Mouse (Mus musculus) hindbrain, embryonic 12.5 days (tissue): ENCODE data around the gene Lbhd1. TPM values are rescaled to one million over a fixed set of nuclear protein-coding genes. Genes with fewer than 3 reads are reported as not detected.
A peak's percentile ranks its signal among the peaks of the same experiment; 100 is the strongest.

Source experiments
- ATAC-seq: fragments of 200-750 bp; cut with Nextera tagmentation; 2 replicates; pipeline ENCODE4 v1.8.0; 2017; ENCODE audit warnings: moderate TSS enrichment; ENCODE audit not compliant: low FRiP score
- H3K27ac ChIP-seq: fragments of 300-500 bp; sonication (generic); 2 replicates; pipeline ENCODE4 v1.5.1; 2016; ENCODE audit warnings: mild to moderate bottlenecking
- H3K27me3 ChIP-seq: fragments of 300-500 bp; sonication (generic); 2 replicates; pipeline ENCODE4 v1.6.1; 2016; ENCODE audit warnings: mild to moderate bottlenecking
- H3K36me3 ChIP-seq: fragments of 300-500 bp; sonication (generic); 2 replicates; pipeline ENCODE4 v1.6.1; 2016; ENCODE audit warnings: mild to moderate bottlenecking
- H3K4me1 ChIP-seq: fragments of 300-500 bp; sonication (generic); 2 replicates; pipeline ENCODE4 v1.6.1; 2016
- H3K4me2 ChIP-seq: fragments of 300-500 bp; sonication (generic); replicated peaks from 2 replicates; pipeline ENCODE4 v1.6.1; 2016; ENCODE audit warnings: mild to moderate bottlenecking
- H3K4me3 ChIP-seq: fragments of 300-500 bp; sonication (generic); 2 replicates; pipeline ENCODE4 v1.5.1; 2016; ENCODE audit warnings: mild to moderate bottlenecking
- H3K9ac ChIP-seq: fragments of 300-500 bp; sonication (generic); 2 replicates; pipeline ENCODE4 v1.6.1; 2016; ENCODE audit warnings: mild to moderate bottlenecking, moderate library complexity
- H3K9me3 ChIP-seq: fragments of 300-500 bp; sonication (generic); replicated peaks from 2 replicates; pipeline ENCODE4 v1.6.1; 2016; ENCODE audit warnings: mild to moderate bottlenecking
- WGBS: fragments of 180-500 bp; shearing (Covaris S2); methylation state at CpG from one replicate; pipeline ENCODE4 v1.1.7; 2016; 5-methylcytosine and 5-hydroxymethylcytosine counted together
- polyA plus RNA-seq: library from polyadenylated mRNA; unstranded; fragments of >200 nt; fragmentation: Nextera tagmentation; extraction: Ambion mirVana; gene quantifications from 2 replicates; pipeline ENCODE4 v1.2.1, GENCODE M21; 2016

Lbhd1 gene
- polyA plus RNA-seq, 1 experiment from 2014 or later: 69.5 TPM

GRCm38 (mm10) chr19:8897865-8898495 is 14.4 kb downstream of the Lbhd1 start, which contains the start of gene Ganab:
Gene Ganab, plus strand, starts transcription at chr19:8898071.
- H3K27me3 ChIP-seq: no peaks in the 10 kb centered on the region
- peak; percentile 99 for ATAC-seq
- H3K27ac ChIP-seq: peak within 1 kb of the TSS; percentile 85
- WGBS: under 1% methylated on average over 53 of the region's 53 CpGs
- H3K4me1 ChIP-seq: peaks cover 34% of the 10 kb centered on the region
- H3K4me2 ChIP-seq: peak within 1 kb of the TSS; percentile 80
- peak within 1 kb of the TSS; percentile 90 for H3K9ac ChIP-seq
- H3K36me3 ChIP-seq: peaks cover 34% of the 10 kb centered on the region
- no peaks in the 10 kb centered on the region for H3K9me3 ChIP-seq
- H3K4me3 ChIP-seq: peak within 1 kb of the TSS; percentile 86

- Histone ChIP-seq H3K9me3 (no peaks in the 10 kb centered on the region), H3K36me3 (peaks cover 38% of the 10 kb centered on the region), H3K27me3 (no peaks in the 10 kb centered on the region), H3K4me2 (peak overlapping the region; percentile 80), H3K9ac (peak overlapping the region; percentile 90), H3K4me1 (peaks cover 31% of the 10 kb centered on the region), H3K27ac (peak overlapping the region; percentile 85), H3K4me3 (peak overlapping the region; percentile 86)
- ATAC-seq: no peak
- 20% methylated on average over 13 of the region's 13 CpGs for WGBS
Measured at GRCm38 (mm10) chr19:8898576-8898975, 15.0 kb downstream of the Lbhd1 start.

- Histone ChIP-seq H3K4me2 (peak overlapping the region; percentile 80), H3K4me1 (peaks cover 27% of the 10 kb centered on the region), H3K4me3 (peak overlapping the region; percentile 86), H3K9ac (peak overlapping the region; percentile 90), H3K36me3 (peaks cover 38% of the 10 kb centered on the region), H3K27me3 (no peaks in the 10 kb centered on the region), H3K27ac (no peak overlapping the region), H3K9me3 (no peaks in the 10 kb centered on the region)
- WGBS: 62% methylated on average over 3 of the region's 3 CpGs
- ATAC-seq: no peak
Measured at GRCm38 (mm10) chr19:8899079-8899478, 15.5 kb downstream of the Lbhd1 start.

- no peak overlapping the region for H3K27ac ChIP-seq
- WGBS: 94% methylated on average over 5 of the region's 5 CpGs
Measured at GRCm38 (mm10) chr19:8903412-8903811, 19.9 kb downstream of the Lbhd1 start.

GRCm38 (mm10) chr19:8908531-8908930 is 25.0 kb downstream of the Lbhd1 start:
- no peaks in the 10 kb centered on the region for H3K27me3 ChIP-seq
- 92% methylated on average over 6 of the region's 6 CpGs for WGBS
- H3K4me1 ChIP-seq: no peaks in the 10 kb centered on the region
- H3K4me3 ChIP-seq: no peak overlapping the region
- H3K36me3 ChIP-seq: peaks cover 92% of the 10 kb centered on the region
- no peak overlapping the region for H3K4me2 ChIP-seq
- H3K27ac ChIP-seq: no peak overlapping the region
- no peak for ATAC-seq
- no peaks in the 10 kb centered on the region for H3K9me3 ChIP-seq
- no peak overlapping the region for H3K9ac ChIP-seq

More at GRCm38 (mm10) chr19:8903412-8903811, 19.9 kb downstream of the Lbhd1 start:
- peaks cover 54% of the 10 kb centered on the region for H3K36me3 ChIP-seq
- no peak overlapping the region for H3K9ac ChIP-seq
- H3K27me3 ChIP-seq: no peaks in the 10 kb centered on the region
- H3K4me3 ChIP-seq: no peak overlapping the region
- no peak for ATAC-seq
- H3K4me1 ChIP-seq: peaks cover 11% of the 10 kb centered on the region
- H3K9me3 ChIP-seq: no peaks in the 10 kb centered on the region
- no peak overlapping the region for H3K4me2 ChIP-seq

- no peak overlapping the region for H3K27ac ChIP-seq
- WGBS: 96% methylated on average over 5 of the region's 5 CpGs
- no peak overlapping the region for H3K9ac ChIP-seq
Measured at GRCm38 (mm10) chr19:8911810-8912209, 28.3 kb downstream of the Lbhd1 start.

GRCm38 (mm10) chr19:8914212-8914611 is 30.7 kb downstream of the Lbhd1 start:
- no peaks in the 10 kb centered on the region for H3K4me1 ChIP-seq
- 91% methylated on average over 3 of the region's 3 CpGs for whole genome bisulfite sequencing
- peaks cover 83% of the 10 kb centered on the region for H3K36me3 ChIP-seq
- no peaks in the 10 kb centered on the region for H3K27me3 ChIP-seq
- H3K4me2 ChIP-seq: no peak overlapping the region
- H3K4me3 ChIP-seq: no peak overlapping the region
- no peak for ATAC-seq
- H3K9ac ChIP-seq: no peak overlapping the region
- H3K27ac ChIP-seq: no peak overlapping the region
- no peaks in the 10 kb centered on the region for H3K9me3 ChIP-seq

More at GRCm38 (mm10) chr19:8911810-8912209, 28.3 kb downstream of the Lbhd1 start:
- Histone ChIP-seq H3K27me3 (no peaks in the 10 kb centered on the region), H3K4me2 (no peak overlapping the region), H3K9me3 (no peaks in the 10 kb centered on the region), H3K4me3 (no peak overlapping the region), H3K36me3 (peaks cover 100% of the 10 kb centered on the region), H3K4me1 (no peaks in the 10 kb centered on the region)
- ATAC-seq: no peak

GRCm38 (mm10) chr19:8919000-8919399 is 35.5 kb downstream of the Lbhd1 start:
- no peak overlapping the region for H3K4me3 ChIP-seq
- H3K27ac ChIP-seq: no peak overlapping the region
- H3K27me3 ChIP-seq: no peaks in the 10 kb centered on the region
- H3K4me1 ChIP-seq: peaks cover 13% of the 10 kb centered on the region; the same call in 1 of the 2 replicates
- WGBS: 94% methylated on average over 3 of the region's 3 CpGs
- H3K36me3 ChIP-seq: peaks cover 37% of the 10 kb centered on the region
- no peaks in the 10 kb centered on the region for H3K9me3 ChIP-seq
- ATAC-seq: no peak
- no peak overlapping the region for H3K9ac ChIP-seq
- no peak overlapping the region for H3K4me2 ChIP-seq

- Histone ChIP-seq H3K27ac (peak overlapping the region; percentile 82), H3K9ac (no peak overlapping the region), H3K4me1 (peaks cover 13% of the 10 kb centered on the region; the same call in 1 of the 2 replicates), H3K4me2 (peak overlapping the region; percentile 75), H3K9me3 (no peaks in the 10 kb centered on the region), H3K4me3 (peak overlapping the region; percentile 69), H3K36me3 (peaks cover 31% of the 10 kb centered on the region), H3K27me3 (no peaks in the 10 kb centered on the region)
- WGBS: 66% methylated on average over 6 of the region's 6 CpGs
- peak; percentile 15; the same call in 1 of the 2 replicates for ATAC-seq
Measured at GRCm38 (mm10) chr19:8919684-8920072, 36.1 kb downstream of the Lbhd1 start.

GRCm38 (mm10) chr19:8920073-8920736 is 36.7 kb downstream of the Lbhd1 start, which contains the start of gene B3gat3:
Gene B3gat3, plus strand, starts transcription at chr19:8920374.
- Histone ChIP-seq H3K4me1 (peaks cover 13% of the 10 kb centered on the region; the same call in 1 of the 2 replicates), H3K9me3 (no peaks in the 10 kb centered on the region), H3K27ac (peak within 1 kb of the TSS; percentile 82), H3K36me3 (peaks cover 27% of the 10 kb centered on the region), H3K27me3 (no peaks in the 10 kb centered on the region), H3K9ac (peak within 1 kb of the TSS; percentile 77), H3K4me3 (peak within 1 kb of the TSS; percentile 69), H3K4me2 (peak within 1 kb of the TSS; percentile 75)
- ATAC-seq: peak; percentile 99
- WGBS: 3% methylated on average over 47 of the region's 50 CpGs

GRCm38 (mm10) chr19:8920836-8921291 is 37.3 kb downstream of the Lbhd1 start:
- no peak; the same call in 1 of the 2 replicates for ATAC-seq
- H3K27me3 ChIP-seq: no peaks in the 10 kb centered on the region
- H3K27ac ChIP-seq: peak overlapping the region; percentile 82
- peak overlapping the region; percentile 69 for H3K4me3 ChIP-seq
- peak overlapping the region; percentile 77 for H3K9ac ChIP-seq
- no peaks in the 10 kb centered on the region for H3K9me3 ChIP-seq
- WGBS: 2% methylated on average over 6 of the region's 6 CpGs
- H3K36me3 ChIP-seq: peaks cover 27% of the 10 kb centered on the region
- H3K4me1 ChIP-seq: peaks cover 13% of the 10 kb centered on the region; the same call in 1 of the 2 replicates
- H3K4me2 ChIP-seq: peak overlapping the region; percentile 75

- H3K36me3 ChIP-seq: peaks cover 25% of the 10 kb centered on the region
- H3K9ac ChIP-seq: 0 out of 2 replicates have a peak overlapping the region, but pooled peaks have one; percentile 77
Measured at GRCm38 (mm10) chr19:8921741-8922140, 38.2 kb downstream of the Lbhd1 start.

More at GRCm38 (mm10) chr19:8921741-8922140, 38.2 kb downstream of the Lbhd1 start:
- Histone ChIP-seq H3K27me3 (no peaks in the 10 kb centered on the region), H3K9me3 (no peaks in the 10 kb centered on the region), H3K4me2 (peak overlapping the region; percentile 75; the same call in 1 of the 2 replicates), H3K4me3 (no peak overlapping the region), H3K27ac (no peak overlapping the region), H3K4me1 (peaks cover 13% of the 10 kb centered on the region; the same call in 1 of the 2 replicates)
- no peak for ATAC-seq
- WGBS: 79% methylated on average over 9 of the region's 9 CpGs
